Mouse (Mus musculus): ENCODE results near the gene Stub1.
"Not testable (repeated sequence)": the region's sequence is repeated elsewhere in the genome, so short reads cannot be mapped to it uniquely, and the experiment has no call there.

Gene Stub1

DNA sequence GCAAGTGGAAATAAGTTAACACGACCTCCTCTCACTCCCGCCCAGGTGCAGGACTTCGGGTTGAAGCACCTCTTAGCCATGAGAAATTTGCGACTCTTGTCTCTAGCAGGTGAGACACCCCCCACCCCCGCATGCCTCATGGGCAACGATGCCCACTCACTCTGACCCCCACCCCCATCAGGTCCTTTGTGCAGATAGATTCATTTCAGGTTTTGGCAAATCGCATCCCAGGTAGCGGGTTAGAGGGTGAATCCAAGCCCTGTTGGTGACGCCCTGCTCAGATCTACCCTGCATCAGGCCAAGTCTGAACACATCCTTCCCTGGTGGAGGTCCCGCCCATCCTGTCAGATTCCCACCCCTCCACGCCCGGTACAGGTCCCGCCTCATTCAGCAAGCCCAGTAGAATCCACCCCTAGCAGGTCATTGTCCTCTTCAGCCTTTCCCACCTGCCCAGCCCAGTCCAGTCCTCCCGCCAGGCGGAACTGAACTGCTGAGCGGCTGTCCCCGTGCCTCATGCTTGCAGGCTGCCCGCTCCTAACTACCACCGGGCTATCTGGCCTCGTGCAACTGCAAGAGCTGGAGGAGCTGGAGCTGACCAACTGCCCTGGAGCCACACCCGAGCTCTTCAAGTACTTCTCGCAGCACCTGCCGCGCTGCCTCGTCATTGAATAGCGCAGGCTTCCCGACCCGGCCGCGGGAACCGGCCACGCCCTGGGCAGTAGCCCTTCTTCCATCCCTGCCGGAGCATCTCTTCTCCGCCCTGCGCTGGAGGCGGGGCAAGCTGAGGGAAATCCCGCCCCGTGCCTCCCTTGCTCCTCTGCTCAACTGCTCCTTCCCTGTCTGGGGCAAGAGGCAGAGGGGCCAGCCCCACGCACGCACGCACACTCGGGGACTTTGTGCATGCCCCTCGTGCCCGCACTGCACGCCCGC lies 14.1 kb downstream of the Stub1 start:
- peak in 1 of 2 experiments; percentile 51 for DNase-seq

DNA sequence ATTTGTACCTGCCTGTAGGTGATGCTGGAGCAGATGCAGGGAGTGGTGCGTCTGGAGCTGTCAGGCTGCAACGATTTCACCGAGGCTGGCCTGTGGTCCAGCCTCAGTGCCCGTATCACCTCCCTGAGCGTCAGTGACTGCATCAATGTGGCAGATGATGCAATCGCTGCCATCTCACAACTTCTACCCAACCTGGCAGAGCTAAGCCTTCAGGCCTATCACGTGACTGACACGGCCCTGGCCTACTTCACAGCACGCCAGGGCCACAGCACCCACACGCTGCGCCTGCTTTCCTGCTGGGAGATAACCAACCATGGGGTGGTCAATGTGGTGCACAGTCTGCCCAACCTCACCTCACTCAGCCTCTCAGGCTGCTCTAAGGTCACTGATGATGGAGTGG lies 15.5 kb downstream of the Stub1 start:
- DNase-seq, result peak in 1 of 2 experiments; percentile 26

DNA sequence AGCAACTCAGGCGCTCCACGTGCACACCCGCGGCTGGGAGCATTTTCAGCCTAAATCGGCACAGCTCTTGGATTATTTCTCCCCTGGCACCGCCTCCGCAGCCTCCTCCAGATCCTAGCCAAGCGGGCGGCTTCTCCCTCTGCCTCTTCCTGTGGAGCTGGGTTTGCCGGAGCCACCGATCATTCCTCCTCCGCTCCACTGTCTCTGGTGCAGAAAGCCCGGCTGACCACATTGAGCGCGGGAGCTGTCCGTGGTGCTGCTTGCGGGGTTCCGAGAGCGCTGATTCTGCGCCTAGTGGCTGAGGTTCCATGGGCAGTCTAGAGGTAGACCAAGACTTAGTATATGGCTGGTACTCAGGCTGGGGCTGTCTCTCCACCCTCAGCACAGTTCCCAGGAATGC lies 19.7 kb downstream of the Stub1 start:
- peak; percentile 87 to 89 for DNase-seq

DNA sequence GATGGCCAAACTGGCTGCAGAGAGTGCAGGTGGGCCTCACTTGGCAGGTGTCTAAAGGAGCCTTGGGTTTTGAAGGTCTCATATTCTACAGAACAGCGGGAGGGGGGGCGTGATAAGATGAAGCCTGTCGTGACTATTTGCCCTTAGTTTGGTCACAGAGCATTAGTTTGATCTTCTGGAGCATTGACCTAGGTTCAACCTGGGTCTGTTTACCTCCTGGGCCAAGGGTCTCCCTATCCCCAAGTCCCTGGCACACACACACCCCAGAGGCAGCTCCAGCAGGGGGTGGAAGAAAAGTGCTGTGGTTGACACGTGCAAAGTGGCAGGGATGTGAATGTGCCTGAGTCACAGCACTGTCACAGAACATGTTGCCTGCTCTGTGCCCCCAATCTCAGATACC lies 22.3 kb downstream of the Stub1 start:
- no peak for DNase-seq

DNA sequence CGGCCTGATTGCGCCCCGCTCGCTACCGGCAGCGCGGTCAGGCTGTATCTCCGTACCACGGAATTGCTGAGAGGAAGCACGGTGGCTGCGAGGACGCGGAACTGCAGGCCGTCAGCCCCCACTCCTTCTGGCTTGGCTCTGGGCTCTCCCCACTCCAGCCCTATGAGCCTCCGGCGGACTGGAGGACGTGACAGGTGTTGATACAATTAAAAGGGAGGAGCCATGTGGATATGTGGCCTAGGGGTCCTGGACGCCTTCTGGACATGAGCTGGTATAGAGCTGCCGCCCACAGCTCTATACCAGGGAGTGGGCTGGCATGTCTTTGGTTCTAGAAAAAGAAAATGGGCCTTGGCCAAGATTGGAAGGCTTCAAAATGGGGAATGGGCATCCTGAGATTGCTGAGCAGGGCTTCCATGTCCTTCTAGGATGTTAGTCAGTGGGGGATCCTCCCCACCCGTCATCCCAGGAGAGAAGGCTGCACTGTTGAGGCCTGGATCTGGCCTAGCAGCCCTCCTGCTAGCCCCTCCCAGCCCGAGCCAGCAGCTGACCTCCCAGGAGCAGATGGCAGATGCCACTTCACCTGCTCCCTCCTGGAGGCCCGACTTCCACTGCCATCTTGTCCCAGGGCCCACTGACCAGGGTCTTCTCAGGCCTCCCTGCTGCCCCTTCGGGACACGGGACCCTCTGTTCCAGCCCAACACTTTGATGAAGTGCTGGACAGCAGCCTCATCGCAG lies 23.4 kb downstream of the Stub1 start:
- DNase-seq, result no peak

DNA sequence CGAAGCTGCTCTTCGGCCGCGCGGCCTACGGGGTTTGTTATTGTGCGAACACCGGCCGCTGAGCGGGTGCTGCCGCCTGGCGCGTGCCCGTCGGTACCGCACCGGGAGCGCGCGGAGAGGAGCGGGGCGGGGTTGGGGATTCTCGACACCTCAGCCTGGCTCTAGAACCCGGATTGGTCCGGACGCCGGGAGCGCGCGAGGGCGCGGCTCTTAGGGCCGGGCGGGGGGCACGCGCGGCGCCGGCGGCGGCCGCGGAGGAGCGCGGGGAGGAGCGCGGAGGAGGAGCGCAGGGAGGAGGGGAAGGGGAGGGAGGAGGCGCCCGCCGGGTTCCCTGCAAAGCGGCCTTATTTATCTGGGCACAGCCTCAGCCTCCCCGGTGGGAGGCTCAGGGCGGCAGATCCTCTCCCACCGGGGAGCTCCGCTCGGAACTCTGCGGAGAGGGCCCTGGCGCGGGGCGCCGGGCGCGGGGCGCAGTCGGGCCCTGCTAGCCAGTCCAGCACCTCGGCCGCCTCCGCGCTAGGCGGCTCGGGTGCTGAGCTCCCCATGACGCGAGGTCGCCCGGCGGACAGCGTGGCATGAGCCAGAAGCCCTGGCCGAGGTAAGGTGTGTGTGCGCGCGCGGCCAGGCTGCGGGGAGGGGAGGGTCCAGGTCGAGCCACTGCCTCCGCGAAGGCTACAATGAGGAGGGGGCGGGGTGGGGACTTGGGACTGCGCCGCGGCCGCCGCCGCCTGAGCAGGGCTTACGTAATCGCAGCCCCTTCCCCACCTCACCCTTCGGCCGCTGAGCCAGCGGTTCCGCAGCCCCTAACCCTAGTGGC lies 24.2 kb downstream of the Stub1 start, which contains the start of gene Fbxl16:
Gene Fbxl16, plus strand, starts transcription at position 297 of the 817 bp plus-strand sequence.
- DNase-seq, result peak; percentile 61 to 88

DNA sequence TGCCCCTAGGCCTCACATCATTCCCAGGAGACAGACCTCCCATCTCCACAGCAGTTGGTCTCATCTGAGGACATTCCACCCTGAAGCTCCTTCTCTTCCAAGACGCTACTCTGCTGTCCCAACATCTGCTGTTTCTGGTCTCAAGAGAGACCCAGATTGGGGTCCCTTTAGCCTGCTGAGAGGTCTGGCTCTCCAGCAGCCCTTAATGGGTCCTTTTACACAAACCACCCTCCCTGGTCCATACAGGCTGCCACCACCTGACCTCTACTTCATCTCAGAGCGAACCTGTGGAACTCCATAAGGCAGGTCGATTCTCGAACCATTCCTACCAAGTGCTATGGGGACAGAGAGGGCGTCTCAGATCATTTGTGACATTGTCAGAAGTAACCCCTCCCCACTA lies 25.2 kb downstream of the Stub1 start:
- DNase-seq, result no peak

DNA sequence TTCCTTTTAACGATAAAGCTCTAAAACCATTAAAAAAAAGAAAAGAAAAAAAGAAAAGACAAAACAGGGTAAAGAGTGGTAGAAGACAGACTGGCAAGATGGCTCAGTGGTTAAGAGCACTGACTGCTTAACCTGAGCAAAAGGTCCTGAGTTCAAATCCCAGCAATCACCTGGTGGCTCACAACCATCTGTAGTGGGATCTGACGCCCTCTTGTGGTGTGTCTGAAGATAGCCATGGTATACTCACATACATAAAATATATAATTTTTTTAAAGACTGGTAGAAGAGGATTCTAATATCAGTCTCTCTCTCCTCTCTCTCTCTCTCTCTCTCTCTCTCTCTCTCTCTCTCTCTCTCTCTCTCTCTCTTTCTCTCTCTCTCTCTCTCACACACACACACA lies 25.8 kb downstream of the Stub1 start:
- DNase-seq, result not testable (repeated sequence)

DNA sequence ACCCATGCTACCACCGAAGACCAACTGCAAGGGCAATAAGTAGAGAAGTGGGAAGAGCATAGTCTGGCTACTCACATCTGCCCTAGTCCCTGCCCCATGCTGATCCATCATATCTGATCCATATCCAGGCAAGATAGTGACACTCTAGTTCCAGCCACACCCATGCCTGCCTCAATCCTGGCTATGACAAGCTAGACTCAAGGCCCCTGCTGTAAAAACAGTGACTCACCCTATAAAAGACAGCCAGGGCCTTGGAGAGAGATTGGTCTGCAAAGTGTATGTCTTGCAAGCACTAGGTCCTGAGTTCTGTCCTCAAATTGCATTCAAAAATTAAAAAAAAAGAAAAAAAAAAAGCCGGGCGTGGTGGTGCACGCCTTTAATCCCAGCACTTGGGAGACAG lies 26.7 kb downstream of the Stub1 start:
- DNase-seq, result no peak

DNA sequence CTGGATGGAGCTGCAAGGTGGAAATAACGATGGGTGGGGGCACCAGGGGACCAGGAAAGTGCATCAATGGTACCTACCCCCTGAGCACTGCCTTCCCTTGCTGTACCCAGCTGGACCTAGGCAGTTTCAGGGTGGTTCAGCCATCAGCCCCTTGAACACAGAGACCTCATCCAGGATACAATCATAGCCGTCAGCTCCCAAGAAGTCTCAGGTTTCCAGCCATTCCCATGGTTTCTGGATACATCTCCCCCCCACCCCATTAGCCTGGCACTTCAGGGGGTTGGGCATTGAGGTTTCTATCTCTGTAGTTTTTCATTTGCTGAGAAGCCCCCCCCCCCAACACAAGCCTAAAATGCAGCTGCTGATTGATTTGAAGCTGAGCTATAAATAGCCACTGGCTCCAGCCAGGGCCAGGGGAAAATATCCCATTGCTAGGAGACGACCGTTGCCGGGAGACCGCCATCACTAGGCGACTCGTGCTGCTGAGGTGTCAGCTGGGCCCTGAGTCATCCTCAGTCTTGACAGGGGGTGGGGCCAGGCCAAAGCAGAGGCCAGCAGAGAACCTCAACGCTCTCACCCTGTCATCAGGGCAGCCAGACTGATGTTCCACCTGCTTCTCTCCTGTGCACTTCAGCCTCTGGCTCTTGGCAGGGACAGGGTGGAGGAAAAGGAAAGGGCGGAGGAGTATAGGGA lies 30.2 kb downstream of the Stub1 start:
- no peak for DNase-seq

DNA sequence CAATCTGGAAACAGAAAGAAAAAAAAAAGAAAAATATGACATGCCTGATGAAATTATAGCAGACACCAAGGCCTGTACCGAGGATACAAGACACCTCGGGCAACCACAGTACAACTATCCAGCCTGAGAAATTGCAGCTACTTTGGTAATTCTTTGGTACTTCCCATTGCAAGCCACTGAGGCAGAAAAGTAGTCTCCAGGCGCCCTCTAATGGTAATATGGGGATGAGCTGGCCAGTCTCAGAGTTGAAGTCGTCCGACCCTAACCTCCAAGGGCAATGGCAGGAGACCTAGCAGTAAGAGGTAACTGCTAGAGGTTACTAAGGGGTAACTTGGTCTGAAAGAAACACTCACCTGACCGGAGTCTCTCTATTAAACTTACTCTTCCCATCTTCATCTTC lies 32.2 kb downstream of the Stub1 start:
- peak; percentile 77 to 78 for DNase-seq

DNA sequence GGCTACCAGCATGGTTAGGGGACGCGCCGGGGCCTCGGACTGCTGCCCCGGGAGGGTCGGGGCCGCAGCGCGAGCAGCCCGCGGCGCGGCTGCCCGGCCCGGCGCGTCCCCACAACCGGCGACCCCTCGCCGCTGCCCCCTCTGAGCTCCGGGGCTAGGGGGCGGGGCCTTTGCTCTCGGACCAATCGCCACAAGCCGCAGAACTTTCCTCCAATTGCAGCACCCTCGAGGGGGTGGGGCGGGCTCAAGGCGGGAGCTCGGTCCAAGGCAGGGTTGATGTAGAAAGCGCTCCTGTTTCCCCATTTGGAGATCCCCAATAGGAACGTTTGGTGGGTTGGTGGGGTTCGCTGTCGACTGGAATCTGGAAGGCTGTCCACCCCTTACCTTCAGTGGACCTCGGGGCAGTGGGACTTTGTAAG lies 36.2 kb downstream of the Stub1 start, which contains the start of gene Metrn:
Gene Metrn, minus strand, starts transcription at position 186 of the 419 bp plus-strand sequence.
- DNase-seq, result peak; percentile 94 to 96

DNA sequence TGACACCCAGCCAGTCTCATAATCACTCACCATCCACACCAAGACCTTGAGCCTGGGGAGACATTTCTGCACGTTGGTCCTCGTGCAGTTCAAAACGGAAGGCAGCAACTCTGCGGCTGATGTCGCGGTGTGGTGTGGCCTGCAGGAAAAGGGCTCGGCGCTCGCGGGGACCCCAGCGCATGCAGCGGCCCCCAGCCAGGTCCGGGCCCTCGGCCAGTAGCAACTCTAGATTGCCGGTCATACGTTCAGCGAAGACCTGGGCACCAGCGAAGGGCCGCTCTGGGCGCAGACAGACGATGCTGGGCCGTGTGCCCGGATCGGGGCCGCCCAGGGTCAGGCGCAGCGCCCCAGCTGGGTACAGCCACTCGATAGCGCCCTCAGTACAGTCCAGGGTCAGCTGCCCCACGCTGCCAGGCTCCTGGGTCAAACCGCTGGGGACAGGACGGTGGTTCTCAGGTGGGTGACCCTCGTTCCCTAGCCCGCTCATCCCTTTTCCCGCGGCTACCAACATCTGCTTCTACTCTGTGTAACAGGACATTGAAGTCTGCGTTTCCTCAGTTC lies 36.9 kb downstream of the Stub1 start:
- DNase-seq, result peak; percentile 35 to 76

DNA sequence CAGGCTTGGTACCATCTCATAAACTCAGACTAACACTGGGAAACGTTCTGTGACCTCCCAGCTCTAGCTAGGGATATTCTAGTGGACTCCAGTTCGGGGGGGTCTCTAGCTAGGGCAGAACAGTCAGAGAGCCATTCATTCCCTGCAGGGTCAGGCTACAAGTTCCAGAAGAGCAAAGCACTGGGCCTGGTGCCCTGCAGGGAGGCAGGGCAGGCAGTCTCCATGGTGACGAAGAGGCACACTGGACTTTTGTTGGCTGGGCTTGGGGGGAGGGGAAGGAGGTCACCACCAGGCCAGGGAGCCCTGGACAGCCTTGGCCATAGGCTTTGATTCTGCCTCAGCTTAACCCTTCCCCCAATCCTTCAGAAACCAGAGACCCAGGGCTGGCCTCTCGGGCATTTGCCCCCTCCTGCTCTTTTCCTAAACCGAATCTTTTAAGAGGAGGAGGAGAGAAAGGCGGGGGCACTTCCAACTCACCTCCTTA lies 37.6 kb downstream of the Stub1 start, which contains the start of gene AC134908.4:
Gene AC134908.4, minus strand, starts transcription at position 51 of the 484 bp plus-strand sequence.
- DNase-seq, result peak; percentile 70 to 91

DNA sequence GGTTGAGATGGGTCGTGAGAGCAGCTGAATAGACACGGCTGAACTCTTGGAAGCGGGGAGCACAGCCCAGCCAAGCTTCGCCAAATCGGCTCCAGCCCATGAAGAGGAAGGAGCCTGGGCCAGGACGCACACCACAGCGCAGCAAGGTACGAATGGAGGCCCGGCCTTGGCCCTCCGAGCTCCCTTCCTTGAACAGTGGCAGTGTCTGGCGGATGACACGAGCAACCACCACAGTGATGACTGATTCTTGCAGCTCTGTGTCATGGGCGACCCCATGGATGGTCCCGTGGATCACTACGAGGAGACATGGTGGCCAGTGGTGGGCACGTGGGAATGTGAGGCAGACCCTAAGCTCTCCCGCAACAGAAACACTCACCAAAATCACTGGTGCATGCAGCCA lies 38.2 kb downstream of the Stub1 start:
- DNase-seq, result no peak

DNA sequence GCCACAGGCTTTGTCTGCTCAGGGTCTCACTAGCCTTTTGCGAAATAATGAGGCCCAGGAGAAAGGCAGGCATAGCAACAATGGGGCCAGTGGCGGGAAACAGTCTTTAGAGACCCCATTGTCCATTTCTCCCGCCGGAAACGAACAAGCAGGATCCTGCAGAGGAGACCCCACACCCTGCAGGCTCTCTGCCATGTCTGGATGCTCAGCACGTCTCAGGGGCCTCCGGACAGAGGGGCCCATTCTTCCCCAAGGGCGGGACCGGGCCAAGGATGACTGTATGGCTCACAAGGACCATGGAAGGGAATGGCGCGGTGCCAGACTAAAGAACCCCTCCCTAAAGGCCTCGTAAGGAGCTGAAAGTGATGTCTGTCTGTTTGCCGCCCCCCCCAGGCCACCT lies 39.0 kb downstream of the Stub1 start:
- no peak for DNase-seq

DNA sequence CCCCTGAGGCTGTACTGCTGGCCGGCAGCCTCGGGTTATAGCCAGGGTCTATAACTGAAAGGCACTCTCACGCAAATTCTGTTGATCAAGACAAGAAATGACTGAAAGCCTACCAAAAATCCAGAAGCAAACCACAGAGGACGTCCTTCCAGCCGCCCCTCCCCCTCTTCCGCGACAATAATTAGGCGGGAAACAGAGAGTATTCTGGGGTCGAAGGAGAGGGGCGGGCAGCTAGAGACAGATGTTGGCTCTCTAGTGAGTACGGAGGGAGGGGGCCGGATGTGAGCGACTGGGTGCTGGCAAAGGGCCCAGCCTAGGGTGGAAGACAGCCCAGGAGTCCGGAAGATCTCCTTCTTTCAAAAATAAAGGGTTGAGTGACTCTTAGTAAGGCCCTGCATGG lies 40.6 kb downstream of the Stub1 start, which contains the start of gene Fam173a:
Gene Fam173a, minus strand, starts transcription at position 287 of the 400 bp plus-strand sequence.
- DNase-seq, result peak; percentile 89 to 92

DNA sequence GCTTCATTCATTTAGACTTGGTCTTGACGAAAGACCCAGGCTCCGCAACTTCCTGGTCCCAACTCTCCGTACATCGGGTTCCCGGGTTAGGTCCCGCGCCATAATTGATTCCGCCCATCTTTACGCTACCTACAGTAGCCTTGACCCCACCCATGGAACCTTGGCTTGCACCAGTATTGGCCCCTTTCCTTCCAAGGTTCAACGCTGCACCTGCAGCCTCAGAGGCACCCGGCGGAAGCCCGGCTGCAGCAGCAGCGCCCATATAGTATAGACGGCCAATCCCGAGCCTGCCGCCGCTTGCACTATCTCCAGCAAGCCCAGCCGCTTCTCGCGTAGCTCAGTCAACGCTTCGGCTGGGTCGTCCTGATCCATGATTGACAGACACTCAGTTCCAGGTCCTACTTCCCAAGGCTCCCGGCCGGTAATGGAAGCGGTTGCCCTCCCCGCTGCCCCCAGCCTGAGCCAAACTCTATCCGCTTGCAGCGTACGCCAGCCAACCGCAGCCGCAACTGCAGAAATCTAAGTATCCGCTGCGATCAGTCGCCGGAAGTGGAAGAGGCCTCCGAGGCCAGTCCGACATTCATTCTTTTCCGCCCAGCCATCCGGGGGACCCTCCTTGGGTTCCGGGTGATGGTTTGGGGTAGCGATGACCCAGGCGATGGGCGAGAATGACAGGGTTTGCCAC lies 41.2 kb downstream of the Stub1 start:
- DNase-seq, result peak; percentile 83 to 89

DNA sequence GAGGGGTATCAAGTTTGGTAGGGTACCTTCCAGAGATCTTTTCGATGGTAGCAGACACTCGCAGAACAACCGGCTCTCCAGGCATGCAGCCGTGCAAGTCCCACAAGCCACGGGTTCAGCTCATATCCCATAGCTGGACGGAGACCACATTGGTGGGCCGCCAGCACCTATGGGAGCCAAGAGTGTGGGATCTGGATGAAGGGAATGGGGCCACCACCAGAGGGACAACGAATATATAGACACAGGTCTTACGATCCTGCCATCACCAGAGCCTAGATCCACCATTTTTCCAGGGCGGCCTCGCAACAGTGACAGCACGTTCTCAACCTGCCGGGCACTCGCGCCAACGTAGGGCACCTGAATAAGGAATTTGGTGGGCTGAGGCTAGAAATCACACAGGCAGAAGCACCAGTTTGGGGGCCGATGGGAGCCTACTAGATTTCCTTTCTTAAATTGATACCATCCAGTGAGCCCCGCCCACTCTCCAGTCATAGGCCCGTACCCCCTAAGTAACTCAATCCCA lies 41.8 kb downstream of the Stub1 start:
- DNase-seq, result no peak

DNA sequence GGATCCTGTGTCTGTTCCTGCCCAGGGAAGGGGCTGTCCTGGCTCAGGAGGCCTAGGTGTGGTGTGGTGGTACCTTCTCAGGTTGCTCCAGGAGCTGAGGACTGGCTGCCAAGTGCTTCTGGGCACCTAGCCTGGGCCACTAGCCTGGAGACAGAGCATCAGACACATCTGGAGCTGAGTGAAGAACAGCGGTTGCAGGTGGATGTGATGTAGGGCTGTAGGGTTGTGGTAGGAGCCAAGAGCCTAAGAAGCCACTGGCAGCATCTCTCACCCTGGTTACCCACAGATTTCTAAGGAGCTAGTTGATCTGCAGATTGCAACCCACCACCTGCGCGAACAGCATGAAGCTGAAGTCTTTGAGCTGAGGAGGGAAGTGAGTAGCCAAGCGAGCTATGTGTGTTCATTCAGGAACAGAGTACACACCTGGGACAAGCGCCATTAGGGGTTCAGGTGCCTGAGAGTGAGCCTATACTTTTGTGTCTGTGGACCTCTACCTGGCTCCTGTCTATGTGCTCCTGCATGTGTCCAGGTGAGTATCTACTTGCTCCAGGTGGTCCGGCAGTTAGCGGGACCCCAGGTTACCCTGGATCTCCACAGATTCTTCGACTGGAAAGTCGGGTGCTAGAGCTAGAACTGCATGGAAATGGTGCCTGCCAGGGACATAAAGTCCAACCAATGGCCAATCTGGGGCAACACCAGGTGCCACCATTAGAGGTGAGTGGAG lies 46.3 kb downstream of the Stub1 start:
- no peak for DNase-seq
